Mouse (Mus musculus) lung, postnatal 0 days (tissue): ENCODE results near the gene Acoxl.

ENCODE experiments used
- CTCF ChIP-seq: IDR thresholded peaks from 2 replicates; pipeline ENCODE4 v1.5.1; 2016; ENCODE audit warnings: antibody characterized with exemption, mild to moderate bottlenecking
- EP300 ChIP-seq: IDR thresholded peaks from 2 replicates; pipeline ENCODE4 v1.6.1; 2016; ENCODE audit warnings: antibody characterized with exemption, mild to moderate bottlenecking, control low read depth

GRCm38 (mm10) chr2:128023855-128024254 lies 185.2 kb downstream of the Acoxl start:
- TF ChIP-seq CTCF (no peak), EP300 (no peak)
